Mouse (Mus musculus): ENCODE measurements around the gene Eif5. TPM values are rescaled to one million over a fixed set of nuclear protein-coding genes. Genes with fewer than 3 reads are reported as not detected.

Eif5 gene
- total RNA-seq, 2 experiments from 2014 or later = 160 to 166 TPM

DNA sequence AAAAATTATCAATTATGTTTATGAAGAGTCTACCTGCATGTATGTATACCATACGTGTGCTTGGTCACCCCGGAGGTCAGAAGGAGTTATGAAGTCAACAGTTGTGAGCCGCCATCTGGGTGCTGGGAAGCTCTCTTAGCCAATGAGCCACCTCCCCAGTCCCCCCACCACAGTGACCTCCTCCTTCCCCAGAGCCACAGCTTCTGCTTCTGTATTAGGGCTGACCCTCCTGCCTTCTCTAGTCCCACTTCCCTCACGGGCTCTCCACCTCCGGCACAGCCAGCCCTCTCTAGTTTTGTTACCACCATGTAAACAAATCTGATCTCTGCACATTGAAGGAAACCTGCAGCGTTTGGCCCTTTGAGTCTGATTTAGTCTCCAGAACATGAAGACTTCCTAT, 19.7 kb downstream of the Eif5 start:
- TF ChIP-seq CTCF (IDR thresholded peaks at IDR 0.05) = no peak
- intact Hi-C loops (cut with DNase I) = no loop called here
- Histone ChIP-seq H3K4me3 (no peak overlapping the region), H3K27ac (no peak overlapping the region)
- DNase-seq = no peak

DNA sequence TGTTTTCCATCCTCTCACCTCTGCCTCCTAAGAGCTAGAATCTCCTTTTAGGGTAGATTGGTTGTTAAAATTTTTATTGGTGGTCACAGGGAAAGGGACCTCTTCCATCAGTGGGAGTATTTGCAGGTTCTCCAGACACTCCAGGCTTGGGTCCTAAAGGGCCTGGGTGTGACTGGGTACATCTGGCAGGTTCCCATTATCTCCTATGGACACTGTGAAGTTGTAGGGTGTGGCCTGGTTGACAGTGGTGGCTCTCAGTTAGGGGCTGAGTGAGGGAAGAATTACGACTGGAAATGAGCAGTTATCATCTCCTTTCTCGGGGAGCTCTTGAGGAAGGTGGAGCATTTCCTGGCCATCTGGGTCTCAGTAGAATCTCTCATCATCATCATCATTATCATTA, 20.8 kb downstream of the Eif5 start:
- intact Hi-C loops (cut with DNase I) = no loop called here
- no peak for DNase-seq
- no peak for TF ChIP-seq CTCF (IDR thresholded peaks at IDR 0.05)
- H3K27ac ChIP-seq = no peak overlapping the region
- H3K4me3 ChIP-seq = no peak overlapping the region

GRCm38 (mm10) chr12:111559647-111560258, 21.9 kb downstream of the Eif5 start:
- Histone ChIP-seq H3K4me3 (peak overlapping the region; percentile 49), H3K27ac (no peak overlapping the region)
- intact Hi-C loops (cut with DNase I) = no loop called here
- no peak for DNase-seq
- TF ChIP-seq CTCF (IDR thresholded peaks at IDR 0.05) = no peak

DNA sequence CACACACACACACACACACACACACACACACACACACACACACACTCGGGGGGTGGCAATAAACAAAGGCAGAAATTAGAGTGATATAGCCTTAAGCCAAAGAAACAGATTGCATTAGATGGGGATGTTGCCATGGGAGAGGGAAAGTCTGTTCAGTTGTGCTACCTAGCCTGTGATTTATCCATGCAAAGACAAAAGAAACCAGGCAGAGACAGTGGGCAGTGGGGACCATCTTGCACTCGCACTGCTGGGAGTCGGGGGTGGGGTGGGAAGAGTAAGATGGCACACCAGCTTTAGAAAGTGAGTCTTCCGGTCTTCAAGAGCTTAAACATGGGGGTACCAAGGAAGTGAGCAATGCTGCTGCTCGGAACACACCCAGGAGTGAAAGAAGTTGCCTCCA, 22.5 kb downstream of the Eif5 start:
- Histone ChIP-seq H3K27ac (no peak overlapping the region), H3K4me3 (no peak overlapping the region)
- intact Hi-C loops (cut with DNase I) = no loop called here
- TF ChIP-seq CTCF (IDR thresholded peaks at IDR 0.05) = no peak
- DNase-seq = no peak

DNA sequence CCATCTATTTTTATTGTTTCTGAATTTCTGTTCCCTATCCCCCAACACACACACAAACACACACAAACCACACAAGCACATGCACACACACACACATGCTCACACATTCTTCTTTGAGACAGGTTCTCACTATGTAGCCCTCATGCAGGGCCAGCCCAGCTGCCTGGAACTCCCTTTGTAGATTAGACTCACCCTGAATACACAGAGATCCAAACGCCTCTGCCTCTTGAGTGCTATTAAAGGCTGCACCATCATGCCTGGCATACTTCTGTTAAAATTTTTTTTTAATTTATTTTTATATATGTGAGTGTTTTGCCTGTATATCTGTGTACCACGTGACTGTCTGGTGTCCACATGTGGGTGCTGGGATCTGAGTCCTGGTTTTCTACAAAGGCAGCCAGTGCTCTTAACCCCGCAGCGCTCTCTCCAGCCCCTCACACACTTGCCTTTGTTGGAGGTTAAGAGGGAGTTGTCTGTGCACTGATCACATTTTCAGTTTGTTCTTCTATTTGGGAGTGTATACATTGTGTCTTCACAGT, 24.5 kb downstream of the Eif5 start:
- intact Hi-C loops (cut with DNase I) = no loop called here
- H3K27ac ChIP-seq = no peak overlapping the region
- no peak for TF ChIP-seq CTCF (IDR thresholded peaks at IDR 0.05)
- no peak for DNase-seq
- no peak overlapping the region for H3K4me3 ChIP-seq

GRCm38 (mm10) chr12:111563076-111563629, 25.3 kb downstream of the Eif5 start:
- intact Hi-C loops (cut with DNase I) = no loop called here
- H3K27ac ChIP-seq = no peak overlapping the region
- TF ChIP-seq CTCF (IDR thresholded peaks at IDR 0.05) = no peak

DNA sequence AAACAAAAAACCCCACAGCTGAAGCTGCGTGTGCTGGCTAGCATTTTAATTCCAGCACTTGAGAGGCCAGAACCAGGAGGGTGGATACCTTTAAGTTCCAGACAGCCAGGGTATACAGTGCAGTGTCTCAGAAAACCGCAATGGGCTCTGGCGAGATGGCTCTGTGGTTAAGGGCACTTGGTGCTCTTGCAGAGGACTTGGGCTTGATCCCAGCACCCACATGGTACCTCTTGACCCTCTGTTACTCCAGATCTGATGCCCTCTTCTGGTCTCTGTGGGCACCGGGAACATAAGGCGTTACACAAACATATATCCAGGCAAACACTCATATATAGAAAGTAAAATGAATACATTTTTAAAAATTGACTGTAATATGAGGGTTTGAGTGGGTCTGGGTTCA, 27.5 kb downstream of the Eif5 start:
- TF ChIP-seq CTCF (IDR thresholded peaks at IDR 0.05) = no peak
- DNase-seq = no peak
- H3K27ac ChIP-seq = no peak overlapping the region
- intact Hi-C loops (cut with DNase I) = no loop called here
- H3K4me3 ChIP-seq = no peak overlapping the region

More at GRCm38 (mm10) chr12:111563076-111563629, 25.3 kb downstream of the Eif5 start:
- no peak for DNase-seq
- no peak overlapping the region for H3K4me3 ChIP-seq

- intact Hi-C loops (cut with DNase I) = no loop called here
- no peak overlapping the region for H3K27ac ChIP-seq
- no peak overlapping the region for H3K4me3 ChIP-seq
- TF ChIP-seq CTCF (IDR thresholded peaks at IDR 0.05) = no peak
- no peak for DNase-seq
Observed at GRCm38 (mm10) chr12:111568836-111569235, 31.0 kb downstream of the Eif5 start.

DNA sequence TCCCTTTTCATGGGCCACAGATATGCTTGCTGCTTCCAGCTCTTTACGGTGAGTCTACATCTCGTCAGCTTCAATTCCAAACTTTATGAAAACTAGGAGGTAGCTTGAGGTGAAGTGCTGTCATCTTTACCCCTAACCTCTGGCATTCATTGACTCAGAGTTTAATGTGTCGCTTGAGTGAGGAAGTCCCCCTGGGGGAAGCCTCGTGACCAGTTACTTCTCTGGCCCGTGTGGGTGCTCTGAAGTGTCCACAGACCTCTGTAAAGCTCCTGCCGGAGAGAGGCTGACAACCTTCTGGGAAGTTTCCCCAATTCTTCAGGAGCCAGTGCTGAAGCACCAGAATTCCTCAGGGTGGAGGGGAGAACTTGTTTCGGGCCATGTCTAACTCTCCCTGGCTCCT, 34.6 kb downstream of the Eif5 start:
- no peak for DNase-seq
- H3K4me3 ChIP-seq = no peak overlapping the region
- no peak overlapping the region for H3K27ac ChIP-seq
- intact Hi-C loops (cut with DNase I) = loop anchor here (2.0 kb wide), 1 partner anchor 34 kb away; the partner anchor contains the start of gene Eif5
- TF ChIP-seq CTCF (IDR thresholded peaks at IDR 0.05) = no peak

DNA sequence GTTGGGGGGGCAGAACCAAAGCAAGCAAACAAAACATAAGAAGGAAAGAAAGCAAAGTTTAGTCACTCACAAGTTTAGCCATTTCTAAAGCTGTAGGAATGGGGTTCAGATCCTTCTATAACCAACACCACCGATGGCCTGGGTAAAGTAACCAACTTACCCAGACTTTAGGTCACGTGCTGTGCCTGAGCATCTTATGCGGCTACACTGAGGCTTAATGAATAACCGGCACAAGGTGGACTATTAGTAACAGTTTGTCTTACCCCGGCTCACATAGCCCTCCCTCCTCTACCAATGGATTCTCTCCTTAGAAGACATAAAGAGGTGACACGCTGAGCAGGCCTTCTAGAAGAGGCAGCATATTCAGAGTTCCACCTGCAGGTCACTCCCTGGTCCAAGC, 35.5 kb downstream of the Eif5 start:
- Histone ChIP-seq H3K4me3 (peak overlapping the region; percentile 84), H3K27ac (no peak overlapping the region)
- intact Hi-C loops (cut with DNase I) = loop anchor here (2.0 kb wide), 1 partner anchor 35 kb away; the partner anchor contains the start of gene Eif5
- TF ChIP-seq CTCF (IDR thresholded peaks at IDR 0.05) = no peak
- DNase-seq = no peak

- H3K27ac ChIP-seq = peak within 1 kb of the TSS; percentile 96
- H3K4me3 ChIP-seq = peak within 1 kb of the TSS; percentile 84
- DNase-seq = peak; percentile 99
- intact Hi-C loops (cut with DNase I) = no loop called here
- no peak; the same call in 1 of the 2 replicates for TF ChIP-seq CTCF (IDR thresholded peaks at IDR 0.05)
Observed at GRCm38 (mm10) chr12:111574074-111574886, 36.5 kb downstream of the Eif5 start, which contains the start of gene Mark3. Gene Mark3 (plus strand): TSS chr12:111574523.

DNA sequence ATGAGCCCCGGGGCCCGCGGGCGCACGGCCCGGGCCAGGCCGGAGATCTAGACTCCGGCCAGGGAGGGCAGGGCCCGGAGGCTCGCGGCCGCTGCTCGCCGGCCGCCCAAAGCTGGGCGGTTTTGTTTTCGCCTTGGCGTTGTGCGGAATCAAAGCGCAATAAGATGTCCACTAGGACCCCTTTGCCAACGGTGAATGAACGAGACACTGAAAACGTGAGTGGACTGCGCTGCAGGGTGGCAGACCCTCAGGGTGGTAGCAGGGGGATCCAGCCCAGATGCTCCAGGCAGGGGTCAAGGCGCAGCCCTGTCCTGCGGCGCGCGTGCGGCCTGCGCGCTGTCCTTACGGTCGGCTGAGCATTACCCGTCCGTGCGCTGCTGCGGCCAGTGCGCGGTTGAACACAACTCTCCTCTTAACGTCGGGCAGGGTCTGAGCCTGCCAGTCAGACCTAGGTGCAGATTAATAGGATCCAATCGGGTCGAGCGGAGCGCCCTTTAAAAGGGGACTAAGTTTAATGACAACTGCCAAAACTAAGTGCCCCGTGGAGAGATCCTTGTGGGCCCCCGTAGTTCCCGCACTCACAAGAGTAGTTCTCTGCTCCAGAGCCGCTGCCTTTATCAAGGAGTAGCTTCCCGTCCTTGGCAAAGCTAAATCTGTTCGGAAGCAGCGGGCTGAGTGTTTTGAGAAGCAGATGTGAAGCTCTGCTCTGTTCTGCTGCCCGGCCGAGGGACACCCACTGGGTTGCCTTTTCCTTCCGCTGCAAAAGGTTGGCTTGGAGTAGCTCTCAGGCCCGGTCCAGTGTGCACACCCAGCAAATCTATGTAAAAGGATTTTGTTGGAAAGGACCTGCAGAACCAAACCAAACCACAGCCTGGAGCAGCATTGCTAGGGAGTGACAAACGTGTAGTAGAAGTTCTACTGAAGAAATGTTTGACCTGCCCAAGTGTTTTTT, 37.3 kb downstream of the Eif5 start:
- no peak for TF ChIP-seq CTCF (IDR thresholded peaks at IDR 0.05)
- peak; percentile 44 for DNase-seq
- peak overlapping the region; percentile 96 for H3K27ac ChIP-seq
- H3K4me3 ChIP-seq = peak overlapping the region; percentile 84
- intact Hi-C loops (cut with DNase I) = no loop called here
